Mouse (Mus musculus): ENCODE results near the gene Agap1.

- TF ChIP-seq CTCF (IDR thresholded peaks at IDR 0.05; ENCODE audit: low read depth): no peak
- no peak for TF ChIP-seq EP300 (optimal IDR thresholded peaks at IDR 0.05)
Measured at GRCm38 (mm10) chr1:89827051-89827450, 372.4 kb downstream of the Agap1 start.

Measured in stomach, postnatal 0 days (tissue).